Mouse (Mus musculus): ENCODE data around the gene Calm5. TPM values are rescaled to one million over a fixed set of nuclear protein-coding genes. Genes with fewer than 3 reads are reported as not detected.

Calm5 gene
- polyA plus RNA-seq, 1 experiment from 2014 or later: not detected

DNA sequence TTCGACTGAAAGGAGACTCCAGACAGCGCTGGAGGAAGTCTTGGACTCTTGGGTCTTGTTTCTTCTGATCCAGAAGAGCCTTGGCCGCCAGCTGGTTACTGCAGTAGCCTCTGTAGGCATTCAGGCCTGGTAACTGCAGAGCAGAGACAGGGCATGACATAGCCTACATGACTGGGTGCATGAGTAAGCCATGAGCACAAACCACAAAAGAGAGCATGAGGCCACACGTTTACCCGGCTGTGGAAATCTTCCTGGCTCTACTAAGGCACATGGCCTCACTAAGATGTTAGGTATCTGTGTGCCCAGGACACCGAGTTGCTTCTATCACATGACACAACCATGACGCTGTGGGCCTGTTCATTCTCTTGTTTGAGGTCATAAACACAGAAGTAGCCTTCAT lies 32.7 kb downstream of the Calm5 start:
- Histone ChIP-seq H3K4me1 (ENCODE audit: insufficient read depth) (no peaks in the 10 kb centered on the region), H3K27me3 (ENCODE audit: insufficient read depth, low read length) (no peaks in the 10 kb centered on the region), H3K36me3 (ENCODE audit: insufficient read depth) (peaks cover 63% of the 10 kb centered on the region), H3K4me3 (ENCODE audit: low read depth, low read length) (no peak overlapping the region), H3K27ac (ENCODE audit: low read depth) (no peak overlapping the region), H3K4me2 (no peak overlapping the region), H3K9ac (no peak overlapping the region), H3K9me3 (ENCODE audit: low read depth, low read length) (no peaks in the 10 kb centered on the region)
- DNase-seq (no peak), ATAC-seq (ENCODE audit: insufficient read depth) (no peak)
- TF ChIP-seq CTCF (IDR thresholded peaks at IDR 0.05; ENCODE audit: low read depth): no peak
- 95% methylated on average over 7 of the region's 7 CpGs for WGBS

DNA sequence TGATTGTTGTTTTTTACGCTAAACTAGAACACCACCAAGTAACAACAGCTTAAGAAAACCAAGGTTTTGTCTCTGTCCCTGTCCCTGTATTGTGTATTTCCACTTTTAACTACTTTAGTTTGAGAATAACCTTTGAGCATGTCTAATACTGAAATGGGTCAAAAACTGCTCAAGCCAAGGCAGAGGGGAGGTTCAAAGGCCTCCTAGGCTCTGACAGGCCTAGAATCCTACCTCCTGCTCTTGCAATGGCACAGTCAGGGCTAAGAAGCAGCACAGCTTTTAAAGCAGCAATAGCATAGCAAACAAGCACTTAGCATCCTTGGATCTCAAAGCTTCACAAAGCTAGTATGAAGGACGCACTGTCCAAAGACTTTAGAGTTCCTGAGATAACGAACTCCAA lies 35.1 kb downstream of the Calm5 start:
- no peaks in the 10 kb centered on the region for H3K9me3 ChIP-seq (ENCODE audit: low read depth, low read length)
- 0 out of 2 replicates have a peak, but pooled peaks cover 3% of the 10 kb centered on the region for H3K4me1 ChIP-seq (ENCODE audit: insufficient read depth)
- no peak overlapping the region for H3K9ac ChIP-seq
- no peaks in the 10 kb centered on the region for H3K27me3 ChIP-seq (ENCODE audit: insufficient read depth, low read length)
- H3K4me2 ChIP-seq: no peak overlapping the region; the same call in 1 of the 2 replicates
- H3K27ac ChIP-seq (ENCODE audit: low read depth): no peak overlapping the region
- WGBS: 81% methylated on average over 3 of the region's 3 CpGs
- TF ChIP-seq CTCF (IDR thresholded peaks at IDR 0.05; ENCODE audit: low read depth): no peak
- no peak overlapping the region for H3K4me3 ChIP-seq (ENCODE audit: low read depth, low read length)
- DNase-seq (no peak), ATAC-seq (ENCODE audit: insufficient read depth) (no peak)
- H3K36me3 ChIP-seq (ENCODE audit: insufficient read depth): peaks cover 49% of the 10 kb centered on the region

DNA sequence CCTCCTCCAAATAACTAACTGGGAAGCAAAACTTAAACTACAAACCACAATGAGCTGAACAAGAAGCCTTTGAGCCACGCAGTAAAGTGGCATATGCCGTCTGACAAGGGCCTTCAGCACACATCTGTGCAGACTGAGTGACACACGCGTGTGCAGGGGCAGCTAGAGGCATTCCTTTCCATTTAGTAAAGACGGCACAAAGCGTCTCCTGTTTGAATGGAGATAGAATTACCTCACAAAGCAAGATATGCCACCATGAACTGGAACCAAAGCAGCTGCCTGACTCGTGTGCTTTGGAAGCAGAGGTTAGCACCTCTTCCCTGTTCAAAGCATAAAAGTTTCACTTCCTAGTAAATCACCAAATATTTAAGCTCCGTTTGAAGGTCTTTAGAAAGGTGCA lies 36.1 kb downstream of the Calm5 start:
- no peak overlapping the region; the same call in 1 of the 2 replicates for H3K27ac ChIP-seq (ENCODE audit: low read depth)
- no peak overlapping the region for H3K9ac ChIP-seq
- peak overlapping the region; percentile 1 for H3K4me2 ChIP-seq
- no peaks in the 10 kb centered on the region for H3K27me3 ChIP-seq (ENCODE audit: insufficient read depth, low read length)
- DNase-seq: no peak
- no peaks in the 10 kb centered on the region for H3K9me3 ChIP-seq (ENCODE audit: low read depth, low read length)
- no peak for ATAC-seq (ENCODE audit: insufficient read depth)
- no peak for TF ChIP-seq CTCF (IDR thresholded peaks at IDR 0.05; ENCODE audit: low read depth)
- WGBS: 50% methylated on average over 8 of the region's 8 CpGs
- H3K4me1 ChIP-seq (ENCODE audit: insufficient read depth): 0 out of 2 replicates have a peak, but pooled peaks cover 3% of the 10 kb centered on the region
- 0 out of 2 replicates have a peak overlapping the region, but pooled peaks have one; percentile 3 for H3K4me3 ChIP-seq (ENCODE audit: low read depth, low read length)
- peaks cover 39% of the 10 kb centered on the region for H3K36me3 ChIP-seq (ENCODE audit: insufficient read depth)

DNA sequence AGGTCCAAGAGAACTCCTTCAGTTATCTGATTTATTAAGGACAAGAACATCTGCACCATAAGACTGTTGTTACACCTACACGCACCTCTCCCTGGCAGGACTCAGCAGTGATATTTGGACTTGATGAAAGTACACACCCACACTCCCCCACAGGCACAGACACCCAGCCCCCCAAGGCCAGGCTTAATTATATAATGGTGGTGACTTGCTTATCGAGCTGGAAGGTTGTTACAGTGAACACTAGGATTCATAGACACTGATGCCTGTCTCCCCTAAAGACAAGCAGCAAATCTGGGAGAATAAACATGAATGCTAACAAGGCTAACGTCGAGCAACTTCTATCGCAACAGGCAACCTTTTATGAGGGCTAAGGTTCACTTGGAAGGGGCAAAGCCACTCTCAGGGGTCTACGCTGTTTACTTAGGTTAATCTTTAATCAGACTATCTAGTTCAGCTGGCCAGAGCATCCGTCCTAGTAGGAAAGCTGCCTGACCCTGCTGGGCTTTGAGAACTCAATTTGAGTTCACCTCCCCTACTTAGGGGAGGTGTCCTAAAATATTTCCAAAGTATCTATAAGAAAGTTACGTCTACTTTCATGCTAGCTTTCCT lies 37.6 kb downstream of the Calm5 start:
- H3K4me3 ChIP-seq (ENCODE audit: low read depth, low read length): peak overlapping the region; percentile 57
- peak overlapping the region; percentile 59 for H3K4me2 ChIP-seq
- no peak for TF ChIP-seq CTCF (IDR thresholded peaks at IDR 0.05; ENCODE audit: low read depth)
- H3K36me3 ChIP-seq (ENCODE audit: insufficient read depth): peaks cover 24% of the 10 kb centered on the region
- no peak overlapping the region for H3K27ac ChIP-seq (ENCODE audit: low read depth)
- H3K9ac ChIP-seq: peak overlapping the region; percentile 69
- H3K27me3 ChIP-seq (ENCODE audit: insufficient read depth, low read length): no peaks in the 10 kb centered on the region
- H3K4me1 ChIP-seq (ENCODE audit: insufficient read depth): 0 out of 2 replicates have a peak, but pooled peaks cover 3% of the 10 kb centered on the region
- H3K9me3 ChIP-seq (ENCODE audit: low read depth, low read length): no peaks in the 10 kb centered on the region
- ATAC-seq (ENCODE audit: insufficient read depth): no peak
- WGBS: 19% methylated on average over 8 of the region's 8 CpGs
- DNase-seq: no peak

DNA sequence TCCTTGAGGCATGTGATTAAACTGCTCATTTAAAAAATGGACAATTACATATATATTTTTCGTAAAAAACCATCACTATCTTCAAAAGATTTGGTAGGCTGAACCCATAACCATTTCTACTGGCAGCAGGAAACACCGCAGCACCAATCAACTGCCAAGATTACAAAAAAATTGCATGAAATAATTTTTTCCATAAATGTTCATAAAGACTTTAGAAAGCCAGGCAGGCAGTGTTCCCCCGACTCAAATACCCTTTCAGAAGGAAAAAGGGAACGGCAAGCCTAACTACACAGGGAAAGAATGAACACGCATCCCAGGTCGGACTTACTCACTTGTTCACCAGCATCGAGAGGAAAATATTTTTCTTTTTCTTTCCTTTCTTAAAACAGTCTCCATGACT lies 38.6 kb downstream of the Calm5 start:
- no peak for ATAC-seq (ENCODE audit: insufficient read depth)
- H3K27me3 ChIP-seq (ENCODE audit: insufficient read depth, low read length): no peaks in the 10 kb centered on the region
- H3K9me3 ChIP-seq (ENCODE audit: low read depth, low read length): no peaks in the 10 kb centered on the region
- peaks cover 14% of the 10 kb centered on the region for H3K36me3 ChIP-seq (ENCODE audit: insufficient read depth)
- peak overlapping the region; percentile 57 for H3K4me3 ChIP-seq (ENCODE audit: low read depth, low read length)
- WGBS: 4% methylated on average over 7 of the region's 7 CpGs
- H3K4me1 ChIP-seq (ENCODE audit: insufficient read depth): 0 out of 2 replicates have a peak, but pooled peaks cover 3% of the 10 kb centered on the region
- DNase-seq: peak; percentile 44
- no peak for TF ChIP-seq CTCF (IDR thresholded peaks at IDR 0.05; ENCODE audit: low read depth)
- H3K27ac ChIP-seq (ENCODE audit: low read depth): no peak overlapping the region
- peak overlapping the region; percentile 69 for H3K9ac ChIP-seq
- H3K4me2 ChIP-seq: peak overlapping the region; percentile 59

DNA sequence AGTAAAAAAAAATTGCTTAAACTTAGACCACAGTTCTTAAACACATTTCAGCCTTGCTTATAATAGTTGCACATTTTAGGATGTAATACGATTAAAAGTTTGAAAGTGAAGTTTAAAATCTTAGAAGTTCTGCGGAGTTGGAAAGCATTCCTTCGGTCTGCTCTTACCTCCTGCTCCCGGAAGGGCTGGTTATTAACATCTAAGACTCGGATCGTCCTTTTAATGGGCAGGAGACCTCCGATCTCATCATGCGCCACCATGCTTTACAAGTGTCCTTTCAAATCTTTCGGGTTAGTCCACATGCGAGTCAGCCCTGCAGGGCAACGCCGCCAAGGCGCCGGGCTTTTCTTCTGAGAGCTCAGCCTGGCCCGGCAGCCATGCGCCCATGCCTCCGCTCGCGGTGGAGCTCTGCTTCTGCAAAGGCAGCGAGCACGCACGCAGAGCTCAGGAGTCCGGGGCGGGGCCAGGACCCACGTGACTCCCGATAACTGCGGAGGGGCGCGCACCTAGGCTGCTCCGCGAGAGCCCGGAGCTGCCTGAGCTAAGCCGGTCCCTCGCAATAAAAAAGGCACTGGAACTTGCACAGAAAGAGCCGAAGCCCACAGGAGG lies 39.3 kb downstream of the Calm5 start:
- 0 out of 2 replicates have a peak, but pooled peaks cover 3% of the 10 kb centered on the region for H3K4me1 ChIP-seq (ENCODE audit: insufficient read depth)
- peak; percentile 98 for ATAC-seq (ENCODE audit: insufficient read depth)
- peaks cover 8% of the 10 kb centered on the region for H3K36me3 ChIP-seq (ENCODE audit: insufficient read depth)
- H3K9ac ChIP-seq: peak overlapping the region; percentile 69
- peak; percentile 96 for DNase-seq
- H3K27me3 ChIP-seq (ENCODE audit: insufficient read depth, low read length): no peaks in the 10 kb centered on the region
- H3K9me3 ChIP-seq (ENCODE audit: low read depth, low read length): no peaks in the 10 kb centered on the region
- peak overlapping the region; percentile 59 for H3K4me2 ChIP-seq
- peak overlapping the region; percentile 84 for H3K27ac ChIP-seq (ENCODE audit: low read depth)
- H3K4me3 ChIP-seq (ENCODE audit: low read depth, low read length): peak overlapping the region; percentile 57
- under 1% methylated on average over 35 of the region's 35 CpGs for WGBS
- TF ChIP-seq CTCF (IDR thresholded peaks at IDR 0.05; ENCODE audit: low read depth): no peak

DNA sequence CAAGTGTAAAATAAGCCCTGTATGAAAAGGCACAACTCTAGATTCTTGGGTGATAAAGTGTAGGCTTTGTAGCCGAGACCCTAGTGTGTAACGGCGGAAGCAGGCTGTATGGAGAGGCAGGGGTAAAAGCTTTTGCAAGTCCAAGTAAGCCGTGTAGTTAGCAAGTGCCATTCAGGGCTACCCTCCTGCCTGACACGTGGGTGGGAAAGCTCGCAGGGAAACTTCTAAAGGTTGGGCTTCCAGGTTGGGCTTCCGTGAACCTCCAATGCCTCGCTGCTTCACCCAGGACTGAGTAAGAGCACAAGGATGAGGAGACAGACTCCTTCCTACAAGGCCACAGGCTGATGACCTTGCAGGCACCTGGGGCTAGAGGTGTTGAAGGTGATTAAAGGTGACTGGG lies 40.6 kb downstream of the Calm5 start:
- H3K4me3 ChIP-seq (ENCODE audit: low read depth, low read length): no peak overlapping the region

More for the DNA sequence above, 40.6 kb downstream of the Calm5 start:
- Histone ChIP-seq H3K4me2 (no peak overlapping the region), H3K9me3 (ENCODE audit: low read depth, low read length) (no peaks in the 10 kb centered on the region), H3K9ac (no peak overlapping the region), H3K36me3 (ENCODE audit: insufficient read depth) (peaks cover 5% of the 10 kb centered on the region), H3K27me3 (ENCODE audit: insufficient read depth, low read length) (no peaks in the 10 kb centered on the region), H3K4me1 (ENCODE audit: insufficient read depth) (0 out of 2 replicates have a peak, but pooled peaks cover 3% of the 10 kb centered on the region), H3K27ac (ENCODE audit: low read depth) (no peak overlapping the region)
- DNase-seq (peak; percentile 9), ATAC-seq (ENCODE audit: insufficient read depth) (no peak)
- TF ChIP-seq CTCF (IDR thresholded peaks at IDR 0.05; ENCODE audit: low read depth): no peak
- 70% methylated on average over 8 of the region's 8 CpGs for WGBS

All from lung, embryonic 14.5 days (tissue).